ENCODE assay signal across 29 mouse cellular contexts in genomic region chr13:81486980-81487379, GRCm38 (mm10).
DNase-seq lines count a peak whose midpoint lies in the region; ATAC-seq and TF ChIP-seq lines count a peak whose summit lies in the region.
"Had no signal": no experiment of that assay in that cellular context is flagged by ENCODE, and none has a peak within 500 bp of the region (broad histone marks: within the 10 kb centered on the region; RNA-seq: fewer than 3 reads in every experiment).

No protein-coding gene starts in this region.

- no peaks in the 10 kb centered on the region for H3K27me3 ChIP-seq in lung, embryonic 14.5 days (ENCODE audit: insufficient read depth, low read length)
- no peaks in the 10 kb centered on the region for H3K27me3 ChIP-seq in embryonic facial prominence, embryonic 10.5 days (replicated peaks; ENCODE audit: low read depth, poor library complexity, severe bottlenecking)
- H3K27me3 ChIP-seq: embryonic facial prominence, embryonic 13.5 days; forebrain, embryonic 15.5 days; hindbrain, embryonic 13.5 days; limb, embryonic 13.5 days; midbrain, embryonic 12.5 days; Patski; stomach, embryonic 15.5 days had no signal

- H3K36me3 ChIP-seq in lung, embryonic 14.5 days (ENCODE audit: insufficient read depth), result no peaks in the 10 kb centered on the region
- peaks cover 9% of the 10 kb centered on the region for H3K36me3 ChIP-seq in embryonic facial prominence, embryonic 10.5 days (replicated peaks)
- H3K36me3 ChIP-seq: embryonic facial prominence, embryonic 13.5 days; forebrain, embryonic 15.5 days; G1E; limb, embryonic 13.5 days; stomach, embryonic 15.5 days had no signal

- no peaks in the 10 kb centered on the region for H3K9me3 ChIP-seq in lung, embryonic 14.5 days (ENCODE audit: low read depth, low read length)
- no peaks in the 10 kb centered on the region for H3K9me3 ChIP-seq in embryonic facial prominence, embryonic 10.5 days
- H3K9me3 ChIP-seq: embryonic facial prominence, embryonic 13.5 days; forebrain, embryonic 10.5 days; forebrain, embryonic 15.5 days; G1E; hindbrain, embryonic 13.5 days; limb, embryonic 13.5 days; midbrain, embryonic 12.5 days; stomach, embryonic 15.5 days had no signal

- H3K27ac ChIP-seq in lung, embryonic 14.5 days (ENCODE audit: low read depth), result no peak overlapping the region
- no peak overlapping the region for H3K27ac ChIP-seq in embryonic facial prominence, embryonic 10.5 days (replicated peaks)
- H3K27ac ChIP-seq: embryonic facial prominence, embryonic 13.5 days; forebrain, embryonic 10.5 days; forebrain, embryonic 15.5 days; gastrocnemius, adult 2 months; hindbrain, embryonic 13.5 days; limb, embryonic 13.5 days; midbrain, embryonic 12.5 days; stomach, embryonic 15.5 days had no signal

- no peak for TF ChIP-seq CTCF in lung, embryonic 14.5 days (IDR thresholded peaks at IDR 0.05; ENCODE audit: low read depth)
- TF ChIP-seq CTCF in lung, adult 2 months (IDR thresholded peaks at IDR 0.05; ENCODE audit: insufficient read depth, low read length), result no peak

- peak; percentile 86 for ATAC-seq in lung, embryonic 14.5 days (ENCODE audit: insufficient read depth)
- ATAC-seq: forebrain, embryonic 15.5 days; Patski had no signal

- H3K4me1 ChIP-seq in lung, embryonic 14.5 days (ENCODE audit: insufficient read depth), result no peaks in the 10 kb centered on the region
- H3K4me1 ChIP-seq in lung, adult 2 months (ENCODE audit: control insufficient read depth, insufficient read depth, low read length), result no peaks in the 10 kb centered on the region
- H3K4me1 ChIP-seq in embryonic facial prominence, embryonic 10.5 days, result no peaks in the 10 kb centered on the region
- H3K4me1 ChIP-seq: embryonic facial prominence, embryonic 13.5 days; forebrain, embryonic 15.5 days; hindbrain, embryonic 13.5 days; stomach, embryonic 15.5 days had no signal

- H3K4me2 ChIP-seq in lung, embryonic 14.5 days, result no peak overlapping the region
- H3K4me2 ChIP-seq: embryonic facial prominence, embryonic 13.5 days; forebrain, embryonic 15.5 days; heart, embryonic 11.5 days; hindbrain, embryonic 13.5 days; limb, embryonic 13.5 days; liver, embryonic 11.5 days; midbrain, embryonic 12.5 days; stomach, embryonic 15.5 days had no signal

- H3K9ac ChIP-seq in lung, embryonic 14.5 days, result no peak overlapping the region
- H3K9ac ChIP-seq: embryonic facial prominence, embryonic 13.5 days; forebrain, embryonic 15.5 days; hindbrain, embryonic 13.5 days; limb, embryonic 13.5 days; midbrain, embryonic 12.5 days; stomach, embryonic 15.5 days had no signal

- no peak for TF ChIP-seq POLR2A in lung, adult 2 months (IDR thresholded peaks at IDR 0.05; ENCODE audit: borderline replicate concordance, extremely low read depth, low read depth, low read length)

- peak; percentile 27 for DNase-seq in embryo, embryonic 10 days (ENCODE audit: low spot score)
- no peak for DNase-seq in embryo, embryonic 9.5 days (ENCODE audit: extremely low spot score)
- peak; percentile 23 for DNase-seq in lung, embryonic 14.5 days
- no peak for DNase-seq in lung, adult 2 months
- DNase-seq in embryonic facial prominence, embryonic 10.5 days (ENCODE audit: low spot score), result peak; percentile 21
- no peak for DNase-seq in adrenal gland, postnatal 10 days
- no peak for DNase-seq in spleen, postnatal 10 days (ENCODE audit: low spot score in 2 of 2)
- DNase-seq: adrenal gland, postnatal 14 days; cerebellum, adult 11-12 months; cerebellum, adult 9-11 months; gastrocnemius, adult 2 months; gastrocnemius, postnatal 36 days; heart, adult 18-20 months; heart, postnatal 4 days; kidney, adult 18-20 months; kidney, postnatal 10 days; layer of hippocampus, adult 9-11 months; thymus, postnatal 14 days had no signal

- no peak overlapping the region for H3K4me3 ChIP-seq in lung, embryonic 14.5 days (ENCODE audit: low read depth, low read length)
- no peak overlapping the region for H3K4me3 ChIP-seq in lung, adult 2 months (replicated peaks; ENCODE audit: extremely low read depth, low read depth, low read length)
- no peak overlapping the region for H3K4me3 ChIP-seq in embryonic facial prominence, embryonic 10.5 days
- H3K4me3 ChIP-seq: embryonic facial prominence, embryonic 13.5 days; forebrain, embryonic 10.5 days; forebrain, embryonic 15.5 days; gastrocnemius, adult 2 months; hindbrain, embryonic 13.5 days; limb, embryonic 13.5 days; midbrain, embryonic 12.5 days; stomach, embryonic 15.5 days had no signal

Comparison
In these comparisons a context has a peak if more than half of its experiments do, and no peak if none do; other contexts are left out.
1. DNase-seq: peak in embryo, embryonic 10 days (single experiment), lung, embryonic 14.5 days (single experiment) and embryonic facial prominence, embryonic 10.5 days (single experiment); none in embryo, embryonic 9.5 days (single experiment), lung, adult 2 months (single experiment), adrenal gland, postnatal 10 days (single experiment) and spleen, postnatal 10 days (0 of 2).